Mouse (Mus musculus) kidney, adult 2 months (tissue): ENCODE data around the gene Bricd5.

Source experiments
- CTCF ChIP-seq: fragments of 200-500 bp; conservative IDR thresholded peaks from 2 replicates; pipeline ENCODE4 v1.5.1; 2011; ENCODE audit warnings: low read depth, mild to moderate bottlenecking, control low read depth, low read length, moderate library complexity, mixed read lengths; ENCODE audit not compliant: insufficient read depth, insufficient read length
- POLR2A ChIP-seq: fragments of 200-500 bp; IDR thresholded peaks from one replicate; pipeline ENCODE4 v1.6.1; 2011; ENCODE audit warnings: low read depth, low read length, control low read depth

DNA sequence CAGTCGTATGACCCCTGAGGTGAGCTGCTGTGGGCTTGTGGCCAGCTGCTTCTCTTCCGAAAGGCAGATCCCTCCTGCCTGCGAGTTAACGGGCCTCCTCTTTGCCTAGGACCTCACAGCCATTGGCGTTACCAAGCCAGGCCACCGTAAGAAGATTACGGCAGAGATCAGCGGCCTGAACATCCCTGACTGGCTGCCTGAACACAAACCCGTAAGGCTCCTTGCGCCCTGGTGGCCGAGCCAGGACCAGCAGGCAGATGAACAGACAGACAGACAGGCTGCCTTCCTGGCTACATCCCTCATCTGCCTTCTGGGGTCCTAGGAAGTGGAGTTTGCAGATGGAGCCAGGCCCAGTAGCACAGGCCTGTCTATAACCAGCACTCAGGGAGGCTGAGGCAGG is 28.5 kb downstream of the Bricd5 start:
- TF ChIP-seq POLR2A (no peak), CTCF (0 out of 2 replicates have a peak, but pooled peaks have one; percentile 16)
